Mouse (Mus musculus) brain, embryonic 14.5 days (tissue): ENCODE results near the gene Fbln7.

ENCODE experiments used
- CTCF ChIP-seq: fragments of 200-500 bp; IDR thresholded peaks from 2 replicates; pipeline ENCODE4 v1.5.1; 2012; ENCODE audit warnings: inconsistent platforms, mild to moderate bottlenecking, moderate library complexity, borderline replicate concordance; ENCODE audit not compliant: insufficient read depth, insufficient read length; ENCODE audit errors: extremely low read depth
- POLR2A ChIP-seq: fragments of 200-500 bp; IDR thresholded peaks from 2 replicates; pipeline ENCODE4 v1.6.1; 2012; ENCODE audit warnings: mild to moderate bottlenecking, inconsistent platforms, borderline replicate concordance; ENCODE audit not compliant: poor library complexity, insufficient read depth, insufficient read length, severe bottlenecking; ENCODE audit errors: extremely low read depth

DNA sequence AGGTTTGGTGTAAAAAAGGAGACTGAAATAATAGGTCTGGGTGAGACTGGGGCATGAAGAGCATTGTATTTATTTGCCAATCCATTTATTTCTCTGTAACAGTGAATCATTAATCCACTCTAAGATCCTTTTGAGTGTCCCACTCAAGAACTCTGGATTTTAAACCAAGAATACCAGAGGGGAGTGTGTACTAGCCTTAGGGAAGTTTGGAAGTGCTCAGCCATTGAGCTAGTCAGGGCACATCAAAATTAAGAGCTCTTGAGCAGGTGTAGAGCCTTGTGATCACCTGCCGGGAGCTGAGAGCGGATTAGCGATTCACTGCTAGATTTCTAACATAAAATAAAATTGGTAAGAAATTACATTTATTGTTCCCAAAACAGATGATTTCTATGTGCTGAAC lies 24.2 kb upstream of the Fbln7 start:
- TF ChIP-seq CTCF (no peak), POLR2A (no peak)
